Mouse (Mus musculus) liver, embryonic 14.5 days (tissue): ENCODE measurements around the gene Fgf8.

Experiments
- CTCF ChIP-seq: IDR thresholded peaks from 2 replicates; pipeline ENCODE4 v1.5.1; 2016; ENCODE audit warnings: antibody characterized with exemption, low read depth, control low read depth
- EP300 ChIP-seq: IDR thresholded peaks from 2 replicates; pipeline ENCODE4 v1.6.1; 2016; ENCODE audit warnings: antibody characterized with exemption, low read depth

DNA sequence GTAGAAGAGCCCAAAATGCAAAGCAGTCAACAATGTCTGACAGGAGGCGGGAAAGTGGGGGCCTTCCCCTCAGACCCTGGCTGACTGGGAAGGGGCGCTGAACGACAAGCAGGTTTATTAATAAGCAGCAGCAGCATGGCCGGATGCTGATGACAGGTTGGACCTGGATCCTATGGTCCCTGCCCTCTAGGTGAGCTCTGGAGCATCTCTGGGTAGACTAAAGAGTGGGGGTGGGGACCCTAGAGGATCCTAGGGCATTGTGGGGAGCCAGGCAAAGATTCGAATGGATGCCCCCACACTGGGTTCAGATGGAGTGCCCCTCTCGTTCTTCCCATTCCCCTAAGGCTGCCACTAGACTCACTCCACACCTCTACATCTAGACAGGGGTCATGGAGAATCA is 49.7 kb upstream of the Fgf8 start:
- no peak for TF ChIP-seq CTCF
- TF ChIP-seq EP300 = no peak
